Mouse (Mus musculus) liver, adult (tissue): Measurements from ENCODE around the gene Prss23.

Experiments used
- GATA4 ChIP-seq: IDR thresholded peaks from 2 replicates; pipeline ENCODE4 v1.6.1; 2014; ENCODE audit warnings: mild to moderate bottlenecking, low read length; ENCODE audit not compliant: insufficient replicate concordance

Prss23 gene

GRCm38 (mm10) chr7:89517460-89518390 is 9.3 kb downstream of the Prss23 start:
- no peak for TF ChIP-seq GATA4

DNA sequence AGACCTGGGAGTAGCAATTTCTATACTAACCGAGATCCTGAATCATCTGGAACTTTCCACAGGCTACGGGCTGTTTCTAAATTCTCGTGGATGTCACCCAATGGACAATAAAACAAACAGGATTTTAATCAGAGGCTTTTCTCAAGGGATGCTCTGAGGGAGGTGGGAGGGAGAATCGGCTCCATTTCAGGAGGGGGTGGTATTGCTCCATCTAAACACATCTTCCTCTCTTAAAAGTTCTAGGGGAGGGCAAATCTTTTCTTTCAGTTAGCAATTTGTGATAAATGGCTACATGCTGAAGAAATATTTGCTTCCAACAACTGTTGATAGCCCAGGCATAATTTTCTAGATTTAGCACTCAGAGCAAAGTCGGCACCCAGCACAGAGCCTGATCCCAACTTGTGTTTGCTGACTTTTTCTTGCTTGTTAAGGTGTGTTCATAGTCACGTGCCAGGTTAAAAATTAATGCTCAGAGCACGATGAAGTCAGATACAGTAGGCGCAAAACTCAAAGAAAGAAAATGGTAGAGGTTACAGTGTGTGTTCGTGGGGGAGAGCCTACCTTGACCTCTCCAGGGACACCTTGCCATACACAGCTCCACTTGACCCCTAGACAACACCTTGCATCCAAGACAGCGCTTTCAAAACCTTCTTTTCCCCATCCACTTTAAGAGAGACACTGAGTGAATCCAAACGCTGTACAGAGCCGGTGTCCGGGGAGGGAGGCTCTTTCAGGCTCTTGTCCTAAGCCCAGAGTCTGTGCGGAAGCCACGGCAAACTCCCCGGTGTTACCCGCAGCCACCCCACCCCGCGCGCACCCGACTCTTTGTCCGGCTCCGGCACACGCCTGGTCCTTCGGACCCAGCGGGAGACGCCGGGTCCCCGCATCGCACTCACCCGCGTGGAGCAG is 10.2 kb downstream of the Prss23 start:
- no peak for TF ChIP-seq GATA4

- no peak for TF ChIP-seq GATA4
Measured at GRCm38 (mm10) chr7:89511921-89512514, 15.0 kb downstream of the Prss23 start.

DNA sequence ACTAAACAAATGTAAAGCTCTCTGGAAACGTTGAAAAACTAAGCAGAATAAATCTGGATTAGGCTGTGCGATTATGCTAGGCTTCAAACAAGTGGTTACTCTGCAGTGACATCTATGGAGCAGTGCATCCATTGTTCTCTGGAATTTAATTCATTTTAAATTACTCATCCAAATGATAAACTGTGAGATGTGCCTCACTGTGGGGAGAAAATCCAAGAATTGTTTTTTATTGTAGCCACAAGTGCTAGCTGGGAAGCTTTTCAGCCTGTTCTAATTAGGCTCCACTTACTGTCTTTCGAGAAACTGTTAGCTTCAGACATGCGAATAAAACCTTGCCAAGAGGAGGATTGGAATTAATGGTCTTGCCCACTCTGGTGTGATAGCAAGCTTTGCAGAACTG is 18.3 kb downstream of the Prss23 start:
- TF ChIP-seq GATA4: no peak

DNA sequence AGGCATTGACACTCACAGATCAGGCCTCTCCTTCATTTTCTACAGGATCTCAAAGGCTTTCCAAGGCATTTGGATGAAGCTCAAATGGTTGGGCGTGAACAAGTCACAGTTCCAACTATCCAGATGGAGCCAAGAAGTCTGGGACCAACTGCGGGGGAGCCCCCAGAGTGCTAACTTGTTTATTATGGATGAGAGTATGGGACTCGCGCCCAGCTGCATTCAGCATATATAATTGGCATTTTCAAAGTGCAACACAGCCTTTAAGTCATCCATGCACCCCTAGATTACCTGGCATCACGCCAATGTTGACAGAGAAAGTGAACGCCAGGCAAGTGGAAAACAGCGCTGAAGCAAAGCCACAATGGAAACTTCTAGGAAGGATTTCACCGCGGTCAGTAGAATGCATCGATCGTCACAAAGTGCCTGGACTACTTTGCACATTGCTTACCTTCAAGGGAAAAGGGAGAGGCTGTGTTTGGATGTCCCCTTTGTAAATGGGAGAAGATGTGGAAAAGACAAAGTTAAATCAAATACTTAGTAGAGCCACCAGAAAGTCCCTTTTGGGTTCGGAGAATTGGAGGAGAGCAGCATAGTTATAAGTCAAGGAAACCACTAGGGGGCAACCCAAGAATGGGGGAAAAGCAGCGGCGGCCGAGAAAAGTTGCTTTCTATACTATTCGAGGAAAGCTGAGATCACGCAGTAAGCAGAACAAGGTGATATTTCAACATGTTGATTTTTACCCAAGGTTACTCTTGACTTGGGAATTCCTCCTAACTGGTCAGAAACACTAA is 27.3 kb downstream of the Prss23 start:
- TF ChIP-seq GATA4: no peak

DNA sequence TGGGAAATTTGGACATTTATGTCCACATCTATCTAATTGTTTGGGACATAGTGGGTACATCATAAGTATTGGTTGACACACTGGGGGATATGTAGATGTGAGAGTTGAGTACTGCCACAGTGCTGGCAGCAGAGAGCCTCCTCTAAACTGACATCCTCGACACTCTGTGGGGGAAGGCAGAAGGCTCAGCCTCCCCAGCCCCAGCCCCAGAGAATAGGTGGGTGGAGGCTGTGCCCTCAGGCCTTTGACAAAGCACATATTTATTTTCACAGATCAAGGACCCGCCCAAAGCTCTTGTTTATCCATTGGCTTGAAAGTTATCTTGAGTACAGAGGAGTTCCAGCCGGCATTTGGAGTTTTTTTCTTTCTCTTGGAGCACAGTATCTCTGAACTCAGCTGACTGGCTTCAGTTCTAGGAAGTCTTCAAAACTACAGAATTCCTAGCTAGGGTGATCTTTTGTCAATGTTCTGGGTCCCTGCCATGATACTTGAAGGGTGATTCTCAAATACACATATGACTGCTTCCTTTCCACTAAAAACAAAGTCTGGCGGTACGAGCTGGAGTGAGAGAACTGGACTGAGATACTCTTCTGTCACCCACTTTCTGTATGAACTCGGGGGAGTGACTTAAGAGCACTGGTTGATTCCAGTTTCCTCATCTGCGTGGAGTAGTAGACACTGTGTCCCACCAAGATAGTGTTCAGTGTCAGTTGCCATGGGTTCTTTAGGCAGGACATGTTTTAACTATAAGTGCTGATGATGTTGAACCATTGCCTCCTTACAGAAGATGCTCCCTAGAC is 43.0 kb downstream of the Prss23 start:
- TF ChIP-seq GATA4: no peak

- TF ChIP-seq GATA4: no peak
Measured at GRCm38 (mm10) chr7:89481723-89482122, 45.3 kb downstream of the Prss23 start.

GRCm38 (mm10) chr7:89478490-89478889 is 48.5 kb downstream of the Prss23 start:
- no peak for TF ChIP-seq GATA4

DNA sequence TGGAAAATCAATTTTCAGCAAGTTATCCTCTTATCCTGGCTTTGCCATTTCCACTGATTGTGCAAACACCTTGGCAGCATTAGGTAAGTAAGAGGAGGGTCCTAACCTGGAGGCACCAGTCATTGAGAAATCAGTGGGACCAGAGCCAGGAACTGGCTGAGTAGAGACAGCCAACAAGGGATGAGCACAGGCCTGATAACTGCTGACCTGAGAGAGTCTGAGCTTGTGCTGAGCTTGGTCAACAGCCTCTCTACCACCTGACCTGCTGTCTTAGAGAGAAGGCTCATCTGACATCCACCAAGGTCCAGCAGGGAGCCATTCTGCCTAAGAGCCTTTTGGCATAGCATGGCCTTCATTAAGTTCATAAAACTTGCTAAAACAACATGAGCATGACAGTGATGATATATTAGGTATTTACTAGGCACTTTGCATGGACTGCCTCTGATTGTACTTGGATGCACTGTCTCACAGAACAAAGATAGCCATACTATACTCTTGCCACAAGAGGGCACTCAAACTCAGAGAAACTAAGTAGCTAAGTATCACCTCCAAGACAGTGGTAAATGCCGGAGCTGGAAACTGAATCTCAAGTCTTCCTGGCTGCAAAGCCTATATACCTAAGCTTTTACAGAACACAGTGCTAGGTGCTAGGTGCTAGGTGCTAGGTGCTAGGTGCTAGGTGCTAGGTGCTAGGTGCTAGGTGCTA is 49.5 kb downstream of the Prss23 start:
- TF ChIP-seq GATA4: no peak

- TF ChIP-seq GATA4: no peak
Measured at GRCm38 (mm10) chr7:89473442-89473841, 53.5 kb downstream of the Prss23 start.

DNA sequence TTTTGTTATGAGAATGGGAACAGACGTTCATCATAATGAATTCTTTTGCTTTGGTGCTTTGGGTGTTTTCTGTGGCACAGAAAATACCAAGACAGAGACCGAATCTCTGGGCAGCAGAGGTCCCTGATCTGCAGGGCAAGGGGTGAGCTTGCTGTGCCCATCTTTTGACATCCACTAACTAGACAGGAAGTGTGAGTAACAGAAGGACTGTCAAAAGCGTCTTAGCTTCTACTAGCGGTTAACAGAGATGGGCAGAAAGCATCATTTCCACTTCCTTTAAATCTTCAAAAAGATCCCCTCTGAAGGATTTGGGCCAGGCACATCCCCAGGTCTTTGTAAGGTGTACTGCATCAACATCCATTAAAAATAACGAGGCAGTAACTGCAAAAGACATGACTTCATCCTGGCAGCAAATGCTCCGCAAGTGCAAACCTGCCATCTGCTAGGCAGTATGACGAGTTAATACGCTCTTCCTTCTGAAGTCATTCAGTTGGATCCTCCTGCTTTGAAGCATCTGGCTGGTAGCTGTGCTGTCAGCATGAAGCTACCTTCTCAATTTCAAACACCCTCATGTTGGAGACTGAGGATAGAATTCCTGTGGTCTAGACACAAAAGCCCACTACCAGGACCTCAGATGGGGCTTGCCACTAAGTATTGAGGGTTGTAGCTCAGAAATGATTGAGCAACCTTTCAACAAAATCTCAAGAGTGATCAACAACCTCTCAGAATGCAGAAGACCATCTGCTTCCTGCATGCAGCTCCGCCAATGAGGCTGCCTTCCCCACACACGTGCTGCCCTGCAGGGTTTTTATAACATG is 63.0 kb downstream of the Prss23 start:
- TF ChIP-seq GATA4: no peak

GRCm38 (mm10) chr7:89463246-89463645 is 63.7 kb downstream of the Prss23 start:
- TF ChIP-seq GATA4: no peak
